Mouse (Mus musculus): ENCODE data around the gene Mtus2. TPM values are rescaled to one million over a fixed set of nuclear protein-coding genes. Genes with fewer than 3 reads are reported as not detected.
A peak's percentile ranks its signal among the peaks of the same experiment; 100 is the strongest.

Mtus2 gene
- total and polyA plus RNA-seq, 3 experiments = 0.03 to 0.13 TPM; not detected in 1

- H3K27ac ChIP-seq (ENCODE audit: insufficient read depth, low read depth) = no peak overlapping the region
- dilution Hi-C loops (cut with MboI; ENCODE audit: extremely low pct_ligation_motif_present, extremely low pct_unique_long_range_greater_than_20kb, low sequenced_read_pairs) = no loop called here
- no peak overlapping the region for H3K4me2 ChIP-seq (ENCODE audit: insufficient read depth, low read depth, poor library complexity, severe bottlenecking)
- no peaks in the 10 kb centered on the region for H3K36me3 ChIP-seq (replicated peaks in 1 of 2; ENCODE audit: control insufficient read depth in 1 of 2, insufficient read depth in 1 of 2, low read length in 1 of 2)
- no peaks in the 10 kb centered on the region for H3K27me3 ChIP-seq (replicated peaks)
- no peak overlapping the region for H3K4me3 ChIP-seq (replicated peaks in 1 of 3; ENCODE audit: low read depth in 2 of 3, low read length in 2 of 3, poor library complexity in 1 of 3)
- DNase-seq (ENCODE audit: extremely low read depth) = no peak
- no peaks in the 10 kb centered on the region for H3K4me1 ChIP-seq (ENCODE audit: control insufficient read depth in 1 of 2, insufficient read depth in 2 of 2)
- in situ Hi-C loops (cut with MboI; ENCODE audit: low pct_ligation_motif_present, low pct_unique_long_range_greater_than_20kb, low sequenced_read_pairs) = no loop called here
- peaks cover 62% of the 10 kb centered on the region for H3K9me3 ChIP-seq (replicated peaks; ENCODE audit: low read length)
- no peak for TF ChIP-seq ZNF384 (IDR thresholded peaks at IDR 0.05; ENCODE audit: low read depth, low read length)
- TF ChIP-seq ZC3H11A (IDR thresholded peaks at IDR 0.05; ENCODE audit: low read depth, low read length) = no peak
- TF ChIP-seq CTCF (conservative IDR thresholded peaks at IDR 0.05 in 1 of 2, IDR thresholded peaks at IDR 0.05 in 1 of 2; ENCODE audit: low read depth in 2 of 2, low read length in 2 of 2) = peak in 1 of 2 experiments; percentile 20; a peak in 2 of 4 replicates
- H3K79me2 ChIP-seq (replicated peaks; ENCODE audit: control insufficient read depth, extremely low read depth, insufficient read depth, poor library complexity, severe bottlenecking) = no peaks in the 10 kb centered on the region
- no peak overlapping the region for H3K9ac ChIP-seq (ENCODE audit: insufficient read depth, low read depth)
Observed at GRCm38 (mm10) chr5:148026401-148027349, 69.6 kb downstream of the Mtus2 start.

DNA sequence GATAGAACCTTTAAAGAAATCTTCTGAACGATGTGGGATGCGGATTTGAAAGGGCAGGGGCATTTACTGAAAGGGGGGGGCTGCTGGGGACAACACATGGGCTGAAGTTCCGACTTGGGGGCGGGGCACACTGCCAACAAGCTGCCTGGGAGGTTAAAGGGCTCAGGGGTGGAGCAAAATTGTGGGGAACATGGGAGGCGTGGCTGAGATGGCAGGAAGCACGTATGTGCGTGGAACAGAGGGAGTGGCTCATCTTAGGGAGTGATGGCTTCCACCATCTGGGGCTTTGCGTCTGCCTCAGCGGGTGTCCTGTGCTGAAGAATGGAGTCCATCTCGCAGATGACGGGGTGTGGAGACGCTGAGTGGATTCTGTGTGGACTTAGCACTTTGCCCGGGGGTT is 70.9 kb downstream of the Mtus2 start:
- dilution Hi-C loops (cut with MboI; ENCODE audit: extremely low pct_ligation_motif_present, extremely low pct_unique_long_range_greater_than_20kb, low sequenced_read_pairs) = no loop called here
- TF ChIP-seq EP300 (IDR thresholded peaks at IDR 0.05; ENCODE audit: low read length) (no peak), MAFK (IDR thresholded peaks at IDR 0.05; ENCODE audit: insufficient replicate concordance, low read length) (no peak), ZC3H11A (IDR thresholded peaks at IDR 0.05; ENCODE audit: low read depth, low read length) (no peak), KAT2A (IDR thresholded peaks at IDR 0.05; ENCODE audit: insufficient replicate concordance, low read length) (no peak), RAD21 (IDR thresholded peaks at IDR 0.05; ENCODE audit: low read depth, low read length) (no peak), USF2 (conservative IDR thresholded peaks at IDR 0.05; ENCODE audit: low read depth, low read length) (no peak), RCOR1 (conservative IDR thresholded peaks at IDR 0.05; ENCODE audit: low read depth, low read length) (no peak), GABPA (IDR thresholded peaks at IDR 0.05; ENCODE audit: insufficient replicate concordance, low read depth, low read length) (no peak), BHLHE40 (IDR thresholded peaks at IDR 0.05; ENCODE audit: low read depth, low read length) (no peak), CHD2 (IDR thresholded peaks at IDR 0.05; ENCODE audit: low read length) (no peak), CTCF (conservative IDR thresholded peaks at IDR 0.05 in 1 of 2, IDR thresholded peaks at IDR 0.05 in 1 of 2; ENCODE audit: low read depth in 2 of 2, low read length in 2 of 2) (no peak), USF1 (IDR thresholded peaks at IDR 0.05; ENCODE audit: low read depth, low read length) (no peak), MAZ (IDR thresholded peaks at IDR 0.05; ENCODE audit: low read depth, low read length) (no peak)
- H3K36me3 ChIP-seq (replicated peaks in 1 of 2; ENCODE audit: control insufficient read depth in 1 of 2, insufficient read depth in 1 of 2, low read length in 1 of 2) = no peaks in the 10 kb centered on the region
- H3K79me2 ChIP-seq (replicated peaks; ENCODE audit: control insufficient read depth, extremely low read depth, insufficient read depth, poor library complexity, severe bottlenecking) = no peaks in the 10 kb centered on the region
- H3K9ac ChIP-seq (ENCODE audit: insufficient read depth, low read depth) = no peak overlapping the region
- H3K27me3 ChIP-seq (replicated peaks) = no peaks in the 10 kb centered on the region
- H3K9me3 ChIP-seq (replicated peaks; ENCODE audit: low read length) = peaks cover 71% of the 10 kb centered on the region
- in situ Hi-C loops (cut with MboI; ENCODE audit: low pct_ligation_motif_present, low pct_unique_long_range_greater_than_20kb, low sequenced_read_pairs) = no loop called here
- H3K4me2 ChIP-seq (ENCODE audit: insufficient read depth, low read depth, poor library complexity, severe bottlenecking) = no peak overlapping the region
- no peaks in the 10 kb centered on the region for H3K4me1 ChIP-seq (ENCODE audit: control insufficient read depth in 1 of 2, insufficient read depth in 2 of 2)
- no peak overlapping the region for H3K27ac ChIP-seq (ENCODE audit: insufficient read depth, low read depth)
- H3K4me3 ChIP-seq (replicated peaks in 1 of 3; ENCODE audit: low read depth in 2 of 3, low read length in 2 of 3, poor library complexity in 1 of 3) = no peak overlapping the region
- DNase-seq (ENCODE audit: extremely low read depth) = no peak

All from CH12.LX (cell line).